Mouse (Mus musculus) spleen, embryonic (tissue): ENCODE results near the gene Cdc42bpb.

Source experiments
- CTCF ChIA-PET: fragments of 350-600 bp; sonication (Branson Sonifier 250); formaldehyde crosslinking; loops from one replicate; lab custom pipeline; 2022; lab: Charles Lee

Cdc42bpb gene

GRCm38 (mm10) chr12:111377376-111377973 is at the start of gene Cdc42bpb:
Gene Cdc42bpb (minus strand): TSS chr12:111377718.
- CTCF ChIA-PET: interaction anchor here (0.5 kb wide), 1 partner anchor 1019 kb away, joined by 3 read pairs; no protein-coding TSS in a partner anchor

DNA sequence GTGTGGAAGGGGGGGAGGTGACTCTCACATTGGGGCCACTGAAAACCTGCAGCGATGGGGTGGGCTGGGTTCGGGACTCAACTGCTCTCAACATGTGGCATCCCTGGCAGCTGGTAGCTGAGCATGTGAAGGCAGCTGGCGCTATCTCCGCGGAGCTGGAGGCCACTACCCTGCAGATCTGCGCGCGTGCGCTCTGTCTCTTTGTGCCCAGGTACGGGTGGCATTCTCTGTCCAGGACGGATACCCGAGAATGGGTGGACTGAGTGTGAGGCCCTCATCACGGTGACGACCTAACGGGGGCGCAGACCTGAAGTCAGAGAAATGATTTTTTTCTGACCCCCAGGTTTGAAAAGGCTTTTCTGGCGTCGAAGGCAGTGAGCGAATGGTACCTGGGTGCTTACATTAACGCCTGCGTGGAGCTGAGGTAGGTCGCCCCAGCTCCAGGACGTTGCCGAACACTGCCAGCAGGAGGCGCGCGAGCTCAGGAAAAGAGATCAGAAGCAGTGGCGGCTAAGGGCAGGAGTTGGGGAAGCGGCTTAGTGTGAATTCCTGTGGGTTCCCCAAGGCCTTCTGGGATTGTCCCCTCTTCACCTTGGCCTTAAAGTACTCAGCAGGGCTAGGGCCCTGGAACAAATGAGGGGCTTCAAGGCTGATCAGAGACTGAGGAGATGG is 48.4 kb upstream of the Cdc42bpb start:
- CTCF ChIA-PET: interaction anchor here (0.6 kb wide), 2 partner anchors 10 to 43 kb away, joined by 3 to 11 read pairs; no protein-coding TSS in a partner anchor

DNA sequence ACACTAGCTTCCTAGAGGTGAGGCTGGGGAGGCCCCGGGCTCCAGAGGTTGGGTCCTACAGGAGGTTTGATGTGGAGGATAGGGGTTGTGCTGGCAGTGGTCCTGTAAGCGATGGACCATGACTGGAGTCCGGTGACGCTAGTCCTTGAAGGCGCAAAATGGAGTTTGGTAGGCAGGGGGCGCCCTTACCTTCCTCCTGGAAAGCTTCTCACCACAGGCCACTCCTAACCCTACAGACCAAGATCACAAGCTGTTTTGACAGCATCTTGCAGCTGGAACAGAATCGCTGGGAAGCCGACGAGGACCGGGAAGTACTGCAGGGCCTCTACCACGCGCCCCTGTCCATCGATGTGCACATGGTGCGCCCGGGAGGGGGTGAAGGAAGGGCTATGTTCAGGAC is 47.7 kb upstream of the Cdc42bpb start:
- CTCF ChIA-PET: interaction anchor here (0.6 kb wide), 2 partner anchors 10 to 43 kb away, joined by 3 to 11 read pairs; no protein-coding TSS in a partner anchor

GRCm38 (mm10) chr12:111424547-111424946 is 47.0 kb upstream of the Cdc42bpb start:
- CTCF ChIA-PET: interaction anchor here (0.6 kb wide), 1 partner anchor 704 kb away, joined by 4 read pairs; no protein-coding TSS in a partner anchor

- CTCF ChIA-PET: no interaction called here
Observed at GRCm38 (mm10) chr12:111423570-111424129, 46.1 kb upstream of the Cdc42bpb start.

GRCm38 (mm10) chr12:111422852-111423251 is 45.3 kb upstream of the Cdc42bpb start:
- CTCF ChIA-PET: no interaction called here

- CTCF ChIA-PET: no interaction called here
Observed at GRCm38 (mm10) chr12:111420946-111421709, 43.6 kb upstream of the Cdc42bpb start.

DNA sequence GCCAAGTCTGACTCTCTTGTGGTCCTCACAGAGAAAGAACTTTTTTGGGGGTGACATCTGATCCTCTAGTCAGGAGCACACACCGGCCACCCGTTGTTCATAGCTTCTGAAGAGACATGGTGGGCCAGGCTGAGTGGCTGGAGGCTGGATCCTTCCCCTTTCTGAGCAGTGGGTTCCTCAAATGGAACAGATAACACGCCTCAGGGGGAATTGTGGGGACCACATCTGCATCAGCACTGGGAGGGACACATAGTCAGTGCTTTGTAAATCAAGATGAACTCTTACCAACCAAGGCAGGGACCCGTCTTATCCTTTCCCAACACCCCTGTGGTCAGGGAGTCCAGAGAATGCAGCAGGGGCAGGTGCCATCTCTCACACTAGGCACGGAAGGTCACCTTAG is 42.4 kb upstream of the Cdc42bpb start:
- CTCF ChIA-PET: no interaction called here

DNA sequence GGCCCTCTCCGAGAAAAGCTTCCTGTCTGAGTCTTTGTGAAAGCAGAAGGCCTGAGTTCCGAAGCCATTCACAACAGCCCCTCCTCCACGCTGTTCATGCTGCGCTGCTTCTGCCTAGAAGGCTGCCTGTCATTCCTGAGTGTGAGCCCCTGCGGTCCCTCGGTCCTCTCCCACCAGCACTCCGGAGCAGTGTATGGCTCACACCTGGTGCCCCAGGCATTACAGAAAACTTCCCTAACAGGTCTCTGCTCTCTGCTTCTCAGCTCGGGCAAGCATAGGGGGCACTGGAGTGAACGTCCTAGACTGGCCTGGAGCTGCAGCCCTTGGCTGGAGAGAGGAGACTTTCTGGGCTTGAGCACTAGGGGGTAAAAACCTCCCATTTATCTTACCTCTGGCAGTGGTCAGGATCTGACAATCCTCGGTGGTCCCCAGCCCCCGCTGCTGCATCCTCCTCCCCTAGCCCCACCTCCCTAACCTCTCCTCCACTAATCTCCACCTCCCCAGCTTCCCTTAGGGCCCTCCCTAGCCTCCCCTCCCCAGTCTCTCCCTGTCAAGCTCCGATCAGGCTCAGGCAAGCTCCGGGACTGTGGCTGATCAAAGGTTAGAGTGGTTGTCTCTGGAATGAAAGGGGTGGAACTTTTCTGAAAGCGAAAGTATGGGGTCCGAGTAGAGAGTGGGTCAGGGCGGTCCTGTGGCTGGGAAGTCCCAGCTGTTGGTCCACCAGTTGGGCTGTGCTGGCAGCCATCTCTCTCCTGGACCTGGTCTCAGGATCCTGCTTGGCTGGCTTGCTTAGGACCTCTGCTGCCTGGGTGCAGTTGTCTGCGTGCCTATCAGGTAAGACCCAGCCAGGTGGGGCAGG is 39.6 kb upstream of the Cdc42bpb start, which contains the start of gene Exoc3l4:
Gene Exoc3l4, plus strand, starts transcription at position 97 of the 859 bp plus-strand sequence.
- CTCF ChIA-PET: no interaction called here

DNA sequence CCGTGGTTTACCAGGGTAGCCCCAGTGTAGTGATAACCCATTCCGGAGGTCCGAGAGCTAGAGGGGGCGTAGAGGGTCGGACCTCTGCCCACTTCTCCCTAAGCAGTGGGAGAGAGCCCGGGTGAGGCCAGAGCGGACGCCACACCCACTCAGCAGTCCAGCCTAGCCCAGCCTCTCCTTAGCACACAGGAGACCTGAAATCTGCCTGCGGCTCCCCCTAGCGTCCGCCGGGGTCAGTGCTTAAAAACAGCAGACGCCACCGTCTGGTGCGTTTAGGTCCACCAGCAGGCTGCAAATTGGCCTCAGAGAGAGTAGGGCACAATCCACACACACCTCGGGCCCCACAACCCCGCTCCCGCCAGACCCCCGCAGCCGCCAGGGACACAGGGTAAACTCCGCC is 35.8 kb upstream of the Cdc42bpb start:
- CTCF ChIA-PET: no interaction called here

GRCm38 (mm10) chr12:111412581-111413284 is 35.2 kb upstream of the Cdc42bpb start:
- CTCF ChIA-PET: no interaction called here

- CTCF ChIA-PET: no interaction called here
Observed at GRCm38 (mm10) chr12:111411631-111412355, 34.3 kb upstream of the Cdc42bpb start.

GRCm38 (mm10) chr12:111409583-111409982 is 32.1 kb upstream of the Cdc42bpb start:
- CTCF ChIA-PET: no interaction called here

GRCm38 (mm10) chr12:111406622-111407021 is 29.1 kb upstream of the Cdc42bpb start, which contains the start of gene Lbhd2:
Gene Lbhd2 (plus strand): TSS chr12:111406809.
- CTCF ChIA-PET: no interaction called here

GRCm38 (mm10) chr12:111404880-111405279 is 27.4 kb upstream of the Cdc42bpb start:
- CTCF ChIA-PET: no interaction called here

GRCm38 (mm10) chr12:111401454-111402184 is 24.1 kb upstream of the Cdc42bpb start:
- CTCF ChIA-PET: no interaction called here

GRCm38 (mm10) chr12:111396997-111397396 is 19.5 kb upstream of the Cdc42bpb start:
- CTCF ChIA-PET: no interaction called here

DNA sequence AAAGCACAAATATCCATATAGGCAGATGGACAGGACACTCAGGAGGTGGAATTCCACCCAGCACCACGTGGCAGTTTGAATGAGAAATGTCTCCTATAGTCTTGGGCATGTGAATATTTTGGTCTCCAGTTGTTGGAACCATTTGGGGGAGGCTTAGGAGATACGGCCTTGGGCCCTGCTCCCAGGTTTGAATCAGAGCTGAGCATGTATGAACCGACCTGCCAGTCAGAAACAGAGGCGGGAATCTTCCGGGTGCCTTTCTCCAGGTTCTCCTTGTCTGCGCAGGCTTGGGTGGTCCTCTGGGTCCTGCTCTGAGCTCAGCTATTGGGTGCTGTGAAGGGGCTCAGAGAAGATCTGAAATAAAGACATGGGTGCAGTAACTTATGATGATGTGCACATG is 16.5 kb upstream of the Cdc42bpb start:
- CTCF ChIA-PET: no interaction called here

- CTCF ChIA-PET: no interaction called here
Observed at GRCm38 (mm10) chr12:111387146-111387545, 9.6 kb upstream of the Cdc42bpb start.
